Mouse (Mus musculus) stomach, adult 2 months (tissue): ENCODE measurements around the gene Rbbp6. TPM values are rescaled to one million over a fixed set of nuclear protein-coding genes. Genes with fewer than 3 reads are reported as not detected.

ENCODE experiments used
- polyA plus RNA-seq: library from polyadenylated mRNA; depleted of rRNA; stranded (reverse); fragments of >200 nt; gene quantifications from 2 replicates; pipeline ENCODE4 v1.2.3, GENCODE M21; 2012; rRNA removed

Rbbp6 gene
- polyA plus RNA-seq = 1.3 and 2.3 TPM in 2 replicates

GRCm38 (mm10) chr7:122965386-122965785, at the start of gene Rbbp6:
Gene Rbbp6, plus strand, starts transcription at chr7:122965686.

Other genes with a start within 250 kb of the Rbbp6 start
- gene Tnrc6a, start 158.2 kb downstream of the Rbbp6 start, polyA plus RNA-seq = 9.6 and 13.6 TPM in 2 replicates
- 0.16 and 0.68 TPM in 2 replicates for gene Slc5a11, start 249.1 kb downstream of the Rbbp6 start, polyA plus RNA-seq